Mouse (Mus musculus) liver, postnatal 0 days (tissue): ENCODE results near the gene Gpatch8.

Experiments used
- CTCF ChIP-seq: sonication (generic); IDR thresholded peaks from 2 replicates; pipeline ENCODE4 v1.5.1; 2016; ENCODE audit warnings: antibody characterized with exemption, low read depth
- EP300 ChIP-seq: IDR thresholded peaks from 2 replicates; pipeline ENCODE4 v1.6.1; 2016; ENCODE audit warnings: antibody characterized with exemption, low read depth, mild to moderate bottlenecking

DNA sequence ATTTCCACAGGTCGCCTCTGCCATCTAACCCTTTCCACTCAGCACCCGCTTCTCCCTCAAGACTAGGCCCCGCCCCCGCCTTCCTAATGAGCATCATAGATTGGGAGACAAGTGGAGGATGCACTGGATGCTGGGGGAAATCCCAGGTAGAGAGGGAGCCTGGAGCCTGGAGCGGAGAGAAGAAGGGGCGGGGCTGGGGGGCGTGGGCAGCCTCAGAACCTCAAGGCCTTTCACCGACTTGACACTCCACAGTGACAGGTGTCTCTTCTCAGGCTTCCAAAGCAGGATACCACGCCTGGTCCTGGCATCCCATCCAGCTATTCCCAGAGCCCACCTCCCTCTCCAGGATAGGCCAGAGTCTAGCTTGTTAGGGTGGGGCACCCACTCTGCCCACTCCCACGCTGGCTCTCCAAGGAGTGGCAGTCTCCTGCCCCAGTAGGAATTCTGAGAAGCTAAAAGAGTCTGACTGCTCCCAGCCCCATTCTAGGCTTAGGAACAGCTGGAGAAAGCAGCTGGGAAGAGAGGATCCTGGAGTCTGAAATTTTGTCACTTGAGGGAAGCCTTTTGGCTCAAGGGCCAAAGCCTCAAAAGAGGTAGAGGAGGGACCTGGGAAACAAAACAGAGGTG is 110.8 kb downstream of the Gpatch8 start:
- TF ChIP-seq EP300 (no peak), CTCF (no peak)
